Mouse (Mus musculus) G1E (cell line): ENCODE results near the gene Eif3j1.

Source experiments
- CTCF ChIP-seq: IDR thresholded peaks from 2 replicates; pipeline ENCODE4 v1.5.1; 2012; ENCODE audit warnings: low read depth, low read length, inconsistent platforms, mixed read lengths
- GATA2 ChIP-seq: IDR thresholded peaks from 2 replicates; pipeline ENCODE4 v1.6.1; 2012; ENCODE audit warnings: low read depth, low read length, inconsistent platforms, borderline replicate concordance
- POLR2AphosphoS5 ChIP-seq: IDR thresholded peaks from 2 replicates; pipeline ENCODE4 v1.6.1; 2012; ENCODE audit warnings: low read depth, low read length, inconsistent platforms; ENCODE audit not compliant: insufficient replicate concordance
- TAL1 ChIP-seq: conservative IDR thresholded peaks from 2 replicates; pipeline ENCODE4 v1.6.1; 2012; ENCODE audit warnings: low read depth, low read length, inconsistent platforms, mixed read lengths

DNA sequence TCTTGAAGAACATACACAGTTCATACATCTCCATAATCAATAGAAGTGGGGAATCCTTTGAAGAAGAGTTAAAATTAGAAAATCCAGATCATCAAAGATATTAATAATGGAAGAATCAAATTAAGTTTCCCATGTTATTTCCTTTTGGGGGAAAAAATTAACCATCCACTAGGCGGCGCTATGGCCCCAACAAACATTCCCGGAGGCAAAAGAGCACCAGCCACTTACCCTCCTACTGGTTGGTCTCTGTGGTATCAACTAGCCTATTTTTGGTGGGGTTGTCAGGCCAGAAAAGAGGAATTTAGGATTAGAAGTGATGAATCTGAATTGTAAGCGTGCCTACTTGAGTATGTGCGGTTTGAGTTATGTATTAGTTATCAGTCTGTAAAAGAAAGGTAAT, 41.6 kb downstream of the Eif3j1 start:
- TF ChIP-seq CTCF (peak; percentile 74), POLR2AphosphoS5 (no peak), TAL1 (no peak), GATA2 (no peak)
